Mouse (Mus musculus) E14TG2a.4 (cell line): ENCODE measurements around the gene Slc26a6.
A peak's percentile ranks its signal among the peaks of the same experiment; 100 is the strongest.

ENCODE experiments used
- CTCF ChIP-seq: conservative IDR thresholded peaks from 2 replicates; pipeline ENCODE4 v1.5.1; 2014; ENCODE audit warnings: low read length
- NANOG ChIP-seq: IDR thresholded peaks from 2 replicates; pipeline ENCODE4 v1.6.1; 2014; ENCODE audit warnings: borderline replicate concordance, low read length, mixed read lengths

- no peak for TF ChIP-seq NANOG
- peak; percentile 49 for TF ChIP-seq CTCF
These were observed 655 bp downstream of the Slc26a6 start for GRCm38 (mm10) chr9:108853635-108854240.
